Mouse (Mus musculus) lung, postnatal 4 days (tissue): ENCODE measurements around the gene Wdr6.
"Not testable (repeated sequence)": the region's sequence is repeated elsewhere in the genome, so short reads cannot be mapped to it uniquely, and the experiment has no call there.

Experiments
- DNase-seq, 2 experiments: peaks; one replicate each; pipeline ENCODE4 v3.0.0; 2021

Wdr6 gene

GRCm38 (mm10) chr9:108578545-108579343 is at the start of gene Wdr6:
Wdr6 (minus strand) TSS chr9:108578739.
- DNase-seq = peak; percentile 93 to 98

GRCm38 (mm10) chr9:108628141-108628540 is 49.6 kb upstream of the Wdr6 start:
- DNase-seq = no peak

GRCm38 (mm10) chr9:108626498-108626897 is 48.0 kb upstream of the Wdr6 start:
- DNase-seq = peak; percentile 58 to 77

GRCm38 (mm10) chr9:108617301-108617700 is 38.8 kb upstream of the Wdr6 start:
- no peak for DNase-seq

GRCm38 (mm10) chr9:108611488-108611887 is 32.9 kb upstream of the Wdr6 start:
- DNase-seq = no peak

GRCm38 (mm10) chr9:108608889-108609288 is 30.4 kb upstream of the Wdr6 start:
- no peak for DNase-seq

- DNase-seq = not testable (repeated sequence)
Measured at GRCm38 (mm10) chr9:108607929-108608328, 29.4 kb upstream of the Wdr6 start.

GRCm38 (mm10) chr9:108601986-108602385 is 23.4 kb upstream of the Wdr6 start:
- no peak for DNase-seq

- no peak for DNase-seq
Measured at GRCm38 (mm10) chr9:108600011-108600410, 21.5 kb upstream of the Wdr6 start.

- no peak for DNase-seq
Measured at GRCm38 (mm10) chr9:108599021-108599566, 20.6 kb upstream of the Wdr6 start.

GRCm38 (mm10) chr9:108596998-108597764 is 18.6 kb upstream of the Wdr6 start, which contains the start of gene P4htm:
P4htm (minus strand) TSS chr9:108597667.
- peak; percentile 71 to 77 for DNase-seq

- no peak for DNase-seq
Measured at GRCm38 (mm10) chr9:108594354-108594753, 15.8 kb upstream of the Wdr6 start.

- no peak for DNase-seq
Measured at GRCm38 (mm10) chr9:108591462-108591861, 12.9 kb upstream of the Wdr6 start.

- no peak for DNase-seq
Measured at GRCm38 (mm10) chr9:108589229-108589628, 10.7 kb upstream of the Wdr6 start.

- DNase-seq = peak; percentile 51 to 75
Measured at GRCm38 (mm10) chr9:108587571-108588180, 9.1 kb upstream of the Wdr6 start.

GRCm38 (mm10) chr9:108579344-108579690 is 778 bp upstream of the Wdr6 start:
- no peak for DNase-seq

GRCm38 (mm10) chr9:108577934-108578544 is 500 bp downstream of the Wdr6 start:
- peak; percentile 70 to 78 for DNase-seq

- DNase-seq = no peak
Measured at GRCm38 (mm10) chr9:108577025-108577424, 1.5 kb downstream of the Wdr6 start.

GRCm38 (mm10) chr9:108575321-108576297 is 2.9 kb downstream of the Wdr6 start:
- DNase-seq = no peak

GRCm38 (mm10) chr9:108574921-108575320 is 3.6 kb downstream of the Wdr6 start:
- no peak for DNase-seq
